Mouse (Mus musculus) ES-Bruce4 (cell line): ENCODE data around the gene Arfgap2. TPM values are rescaled to one million over a fixed set of nuclear protein-coding genes. Genes with fewer than 3 reads are reported as not detected.

ENCODE experiments used
- H3K27ac ChIP-seq: 2 replicates; pipeline ENCODE4 v1.5.1; 2012; ENCODE audit warnings: low read length, inconsistent platforms; ENCODE audit not compliant: insufficient read depth
- H3K27me3 ChIP-seq: 2 replicates; pipeline ENCODE4 v1.6.1; 2012; ENCODE audit warnings: mild to moderate bottlenecking, low read length, inconsistent platforms; ENCODE audit not compliant: control insufficient read depth, poor library complexity, insufficient read depth, severe bottlenecking
- H3K36me3 ChIP-seq: 2 replicates; pipeline ENCODE4 v1.6.1; 2012; ENCODE audit warnings: inconsistent platforms, mild to moderate bottlenecking, low read length, moderate library complexity; ENCODE audit not compliant: control insufficient read depth, poor library complexity, insufficient read depth, severe bottlenecking
- H3K4me1 ChIP-seq: one replicate; pipeline ENCODE4 v1.8.1; 2011; ENCODE audit warnings: low read length; ENCODE audit not compliant: control insufficient read depth, insufficient read depth
- H3K4me3 ChIP-seq: 2 replicates; pipeline ENCODE4 v1.5.1; 2011; ENCODE audit warnings: low read depth, mild to moderate bottlenecking, low read length
- H3K9ac ChIP-seq: 2 replicates; pipeline ENCODE4 v1.6.1; 2012; ENCODE audit warnings: low read depth, mild to moderate bottlenecking, inconsistent platforms; ENCODE audit not compliant: poor library complexity, severe bottlenecking
- H3K9me3 ChIP-seq: replicated peaks from 2 replicates; pipeline ENCODE4 v1.6.1; 2012; ENCODE audit warnings: mild to moderate bottlenecking, low read length, inconsistent platforms; ENCODE audit not compliant: control insufficient read depth, poor library complexity, insufficient read depth, severe bottlenecking
- CTCF ChIP-seq: IDR thresholded peaks from one replicate; pipeline ENCODE4 v1.8.1; 2011; ENCODE audit warnings: low read depth, low read length
- EP300 ChIP-seq: IDR thresholded peaks from 2 replicates; pipeline ENCODE4 v1.6.1; 2011; ENCODE audit warnings: low read depth, low read length; ENCODE audit not compliant: insufficient read depth
- POLR2A ChIP-seq: IDR thresholded peaks from one replicate; pipeline ENCODE4 v1.8.1; 2011; ENCODE audit warnings: low read length; ENCODE audit not compliant: insufficient read depth
- polyA plus RNA-seq: library from polyadenylated mRNA; stranded (reverse); fragments of >200 nt; gene quantifications from 2 replicates; pipeline ENCODE4 v1.2.4, GENCODE M21; 2011; ENCODE audit warnings: low read depth; ENCODE audit not compliant: missing spikeins, insufficient read depth, insufficient read length

Gene Arfgap2
- polyA plus RNA-seq, 1 experiment: 35.3 TPM

- H3K4me1 ChIP-seq: no peaks in the 10 kb centered on the region
- no peaks in the 10 kb centered on the region for H3K27me3 ChIP-seq
- no peak overlapping the region for H3K27ac ChIP-seq
- no peaks in the 10 kb centered on the region for H3K36me3 ChIP-seq
- no peak overlapping the region for H3K9ac ChIP-seq
- no peak for TF ChIP-seq EP300
- no peak for TF ChIP-seq CTCF
- TF ChIP-seq POLR2A: no peak
- H3K9me3 ChIP-seq: no peaks in the 10 kb centered on the region
- no peak overlapping the region for H3K4me3 ChIP-seq
Measured at GRCm38 (mm10) chr2:91322490-91322889, 57.7 kb downstream of the Arfgap2 start.

- no peaks in the 10 kb centered on the region for H3K4me1 ChIP-seq
- TF ChIP-seq CTCF (no peak), EP300 (no peak), POLR2A (no peak)
Measured at GRCm38 (mm10) chr2:91324346-91324745, 59.6 kb downstream of the Arfgap2 start.

GRCm38 (mm10) chr2:91324761-91325421, 60.1 kb downstream of the Arfgap2 start:
- Histone ChIP-seq H3K36me3 (no peaks in the 10 kb centered on the region), H3K4me3 (no peak overlapping the region), H3K4me1 (no peaks in the 10 kb centered on the region), H3K27ac (no peak overlapping the region), H3K9me3 (no peaks in the 10 kb centered on the region), H3K9ac (no peak overlapping the region), H3K27me3 (no peaks in the 10 kb centered on the region)
- TF ChIP-seq POLR2A: no peak
- no peak for TF ChIP-seq CTCF
- TF ChIP-seq EP300: no peak

More at GRCm38 (mm10) chr2:91324346-91324745, 59.6 kb downstream of the Arfgap2 start:
- Histone ChIP-seq H3K4me3 (no peak overlapping the region), H3K27me3 (no peaks in the 10 kb centered on the region), H3K9ac (no peak overlapping the region), H3K9me3 (no peaks in the 10 kb centered on the region), H3K27ac (no peak overlapping the region), H3K36me3 (no peaks in the 10 kb centered on the region)

Other genes with a start within 250 kb of the Arfgap2 start
- 0.42 TPM in 1 of 2 replicates, not detected in the other for gene Rapsn, start 229.4 kb upstream of the Arfgap2 start, polyA plus RNA-seq
- gene Psmc3, start 211.0 kb upstream of the Arfgap2 start, polyA plus RNA-seq: 183 and 203 TPM in 2 replicates
- 9.2 and 14.1 TPM in 2 replicates for gene Slc39a13, start 194.6 kb upstream of the Arfgap2 start, polyA plus RNA-seq
- not detected in 2 replicates for gene Spi1, start 182.6 kb upstream of the Arfgap2 start, polyA plus RNA-seq
- gene Mybpc3, start 146.8 kb upstream of the Arfgap2 start, polyA plus RNA-seq: not detected in 2 replicates
- 3.7 and 7.3 TPM in 2 replicates for gene Madd, start 81.1 kb upstream of the Arfgap2 start, polyA plus RNA-seq
- gene Nr1h3, start 62.1 kb upstream of the Arfgap2 start, polyA plus RNA-seq: not detected in 2 replicates
- 14.5 and 27.0 TPM in 2 replicates for gene Acp2, start 62.1 kb upstream of the Arfgap2 start, polyA plus RNA-seq
- gene Ddb2, start 28.0 kb upstream of the Arfgap2 start, polyA plus RNA-seq: 19.3 and 22.3 TPM in 2 replicates
- gene Pacsin3, start 9.0 kb upstream of the Arfgap2 start, polyA plus RNA-seq: 18.0 and 19.9 TPM in 2 replicates
- gene 1110051M20Rik, start 179.7 kb downstream of the Arfgap2 start, polyA plus RNA-seq: 19.3 and 20.1 TPM in 2 replicates
- 6.2 and 6.6 TPM in 2 replicates for gene Lrp4, start 192.5 kb downstream of the Arfgap2 start, polyA plus RNA-seq